Mouse (Mus musculus) lung, adult 18-20 months (tissue): ENCODE data around the gene Col5a1.

Experiments
- DNase-seq, 2 experiments: peaks; one replicate each; pipeline ENCODE4 v3.0.0; 2022; ENCODE audit warnings: mixed read lengths in 2 of 2

The Col5a1 gene

GRCm38 (mm10) chr2:27886608-27887460 lies 609 bp downstream of the Col5a1 start:
- peak; percentile 54 to 59 for DNase-seq

GRCm38 (mm10) chr2:27887461-27888264 lies 1.4 kb downstream of the Col5a1 start:
- peak; percentile 22 to 42 for DNase-seq

- peak; percentile 48 to 58 for DNase-seq
Measured at GRCm38 (mm10) chr2:27888603-27889545, 2.6 kb downstream of the Col5a1 start.

- DNase-seq: peak in 1 of 2 experiments; percentile 17
Measured at GRCm38 (mm10) chr2:27891922-27892541, 5.8 kb downstream of the Col5a1 start.

GRCm38 (mm10) chr2:27893015-27893414 lies 6.8 kb downstream of the Col5a1 start:
- DNase-seq: no peak

GRCm38 (mm10) chr2:27894986-27895385 lies 8.8 kb downstream of the Col5a1 start:
- no peak for DNase-seq

- DNase-seq: no peak
Measured at GRCm38 (mm10) chr2:27895648-27896047, 9.4 kb downstream of the Col5a1 start.

GRCm38 (mm10) chr2:27897161-27897560 lies 10.9 kb downstream of the Col5a1 start:
- peak; percentile 56 to 68 for DNase-seq

GRCm38 (mm10) chr2:27899894-27900293 lies 13.7 kb downstream of the Col5a1 start:
- DNase-seq: peak; percentile 46 to 55

GRCm38 (mm10) chr2:27901076-27901475 lies 14.9 kb downstream of the Col5a1 start:
- no peak for DNase-seq

GRCm38 (mm10) chr2:27901525-27902245 lies 15.5 kb downstream of the Col5a1 start:
- DNase-seq: no peak

GRCm38 (mm10) chr2:27902318-27902717 lies 16.1 kb downstream of the Col5a1 start:
- peak in 1 of 2 experiments; percentile 15 for DNase-seq

- DNase-seq: no peak
Measured at GRCm38 (mm10) chr2:27905411-27905810, 19.2 kb downstream of the Col5a1 start.

- no peak for DNase-seq
Measured at GRCm38 (mm10) chr2:27910501-27910900, 24.3 kb downstream of the Col5a1 start.

- DNase-seq: peak in 1 of 2 experiments; percentile 40
Measured at GRCm38 (mm10) chr2:27912546-27913275, 26.5 kb downstream of the Col5a1 start.

- peak in 1 of 2 experiments; percentile 24 for DNase-seq
Measured at GRCm38 (mm10) chr2:27915726-27916125, 29.5 kb downstream of the Col5a1 start.

- peak in 1 of 2 experiments; percentile 30 for DNase-seq
Measured at GRCm38 (mm10) chr2:27916316-27916715, 30.1 kb downstream of the Col5a1 start.

- no peak for DNase-seq
Measured at GRCm38 (mm10) chr2:27917177-27917576, 31.0 kb downstream of the Col5a1 start.

- DNase-seq: no peak
Measured at GRCm38 (mm10) chr2:27918106-27918505, 31.9 kb downstream of the Col5a1 start.

- DNase-seq: no peak
Measured at GRCm38 (mm10) chr2:27919309-27919850, 33.2 kb downstream of the Col5a1 start.
